Mouse (Mus musculus): Measurements from ENCODE around the gene Runx2. TPM values are rescaled to one million over a fixed set of nuclear protein-coding genes. Genes with fewer than 3 reads are reported as not detected.

Runx2 gene
- total and polyA plus RNA-seq, 3 experiments = not detected

GRCm38 (mm10) chr17:44592737-44593090 lies 221.9 kb downstream of the Runx2 start:
- TF ChIP-seq TCF12 (IDR thresholded peaks at IDR 0.05; ENCODE audit: low read depth, low read length) (no peak), NELFE (IDR thresholded peaks at IDR 0.05; ENCODE audit: low read depth, low read length) (no peak), ZC3H11A (IDR thresholded peaks at IDR 0.05; ENCODE audit: low read depth, low read length) (no peak), TBP (IDR thresholded peaks at IDR 0.05; ENCODE audit: low read depth, low read length) (no peak), USF1 (IDR thresholded peaks at IDR 0.05; ENCODE audit: low read depth, low read length) (no peak), MEF2A (IDR thresholded peaks at IDR 0.05; ENCODE audit: extremely low read depth, insufficient replicate concordance, low read depth, low read length, poor library complexity, severe bottlenecking) (no peak), USF2 (IDR thresholded peaks at IDR 0.05; ENCODE audit: borderline replicate concordance in 1 of 2, insufficient read depth in 1 of 2, low read depth in 1 of 2, low read length in 2 of 2) (no peak), E2F4 (IDR thresholded peaks at IDR 0.05; ENCODE audit: borderline replicate concordance, low read depth, low read length) (no peak), ELF1 (IDR thresholded peaks at IDR 0.05; ENCODE audit: low read depth, low read length) (no peak), RCOR1 (IDR thresholded peaks at IDR 0.05; ENCODE audit: low read depth, low read length) (no peak), EP300 (IDR thresholded peaks at IDR 0.05; ENCODE audit: low read depth in 1 of 2, low read length in 2 of 2) (no peak), KAT2A (conservative IDR thresholded peaks at IDR 0.05; ENCODE audit: low read depth, low read length) (no peak), POLR2A (IDR thresholded peaks at IDR 0.05; ENCODE audit: control insufficient read depth in 1 of 2, insufficient read depth in 1 of 2, low read depth in 1 of 2, low read length in 2 of 2, poor library complexity in 1 of 2) (no peak), SIN3A (IDR thresholded peaks at IDR 0.05; ENCODE audit: low read length) (no peak), GABPA (IDR thresholded peaks at IDR 0.05; ENCODE audit: low read depth, low read length) (no peak), HCFC1 (IDR thresholded peaks at IDR 0.05; ENCODE audit: low read depth, low read length) (no peak), ZNF384 (IDR thresholded peaks at IDR 0.05; ENCODE audit: low read depth, low read length) (no peak), CHD2 (IDR thresholded peaks at IDR 0.05; ENCODE audit: low read length) (no peak), JUND (IDR thresholded peaks at IDR 0.05; ENCODE audit: low read depth, low read length) (no peak), MAZ (IDR thresholded peaks at IDR 0.05; ENCODE audit: low read depth, low read length) (no peak)
- H3K36me3 ChIP-seq (ENCODE audit: control insufficient read depth in 1 of 2, insufficient read depth in 2 of 2, low read length in 2 of 2) = no peaks in the 10 kb centered on the region
- peaks cover 0 to 2% of the 10 kb centered on the region in 2 experiments; a peak in 2 of 4 replicates for H3K27me3 ChIP-seq (ENCODE audit: control insufficient read depth in 1 of 2, insufficient read depth in 2 of 2, low read length in 2 of 2)
- no peaks in the 10 kb centered on the region for H3K4me1 ChIP-seq (ENCODE audit: control insufficient read depth in 1 of 2, insufficient read depth in 2 of 2, low read length in 2 of 2)
- H3K27ac ChIP-seq (ENCODE audit: control insufficient read depth, low read depth, low read length) = no peak overlapping the region
- H3K4me3 ChIP-seq (ENCODE audit: control insufficient read depth in 1 of 2, insufficient read depth in 1 of 2, low read depth in 2 of 2, low read length in 2 of 2) = no peak overlapping the region
- DNase-seq (ENCODE audit: low read depth, low spot score) = no peak
- H3K9ac ChIP-seq (ENCODE audit: control insufficient read depth, low read depth, low read length, poor library complexity, severe bottlenecking) = no peak overlapping the region
- no peaks in the 10 kb centered on the region for H3K9me3 ChIP-seq (replicated peaks; ENCODE audit: insufficient read depth, low read length)
- H3K79me2 ChIP-seq (ENCODE audit: control insufficient read depth, insufficient read depth, low read length, poor library complexity) = no peaks in the 10 kb centered on the region

- Histone ChIP-seq H3K36me3 (ENCODE audit: control insufficient read depth in 1 of 2, insufficient read depth in 2 of 2, low read length in 2 of 2) (no peaks in the 10 kb centered on the region), H3K4me3 (ENCODE audit: control insufficient read depth in 1 of 2, insufficient read depth in 1 of 2, low read depth in 2 of 2, low read length in 2 of 2) (no peak overlapping the region), H3K9me3 (replicated peaks; ENCODE audit: insufficient read depth, low read length) (no peaks in the 10 kb centered on the region), H3K79me2 (ENCODE audit: control insufficient read depth, insufficient read depth, low read length, poor library complexity) (no peaks in the 10 kb centered on the region), H3K4me1 (ENCODE audit: control insufficient read depth in 1 of 2, insufficient read depth in 2 of 2, low read length in 2 of 2) (no peaks in the 10 kb centered on the region), H3K9ac (ENCODE audit: control insufficient read depth, low read depth, low read length, poor library complexity, severe bottlenecking) (no peak overlapping the region), H3K27me3 (ENCODE audit: control insufficient read depth in 1 of 2, insufficient read depth in 2 of 2, low read length in 2 of 2) (peaks cover 0 to 2% of the 10 kb centered on the region in 2 experiments; a peak in 2 of 4 replicates), H3K27ac (ENCODE audit: control insufficient read depth, low read depth, low read length) (no peak overlapping the region)
- no peak for TF ChIP-seq GATA1 (IDR thresholded peaks at IDR 0.05; ENCODE audit: low read depth, low read length)
- no peak for TF ChIP-seq EP300 (IDR thresholded peaks at IDR 0.05; ENCODE audit: low read depth in 1 of 2, low read length in 2 of 2)
- no peak for TF ChIP-seq MAX (IDR thresholded peaks at IDR 0.05; ENCODE audit: low read length)
- no peak for TF ChIP-seq MYC (IDR thresholded peaks at IDR 0.05; ENCODE audit: low read depth, low read length)
- no peak for TF ChIP-seq UBTF (IDR thresholded peaks at IDR 0.05; ENCODE audit: borderline replicate concordance, insufficient read depth, low read depth, low read length)
- no peak for TF ChIP-seq ZNF384 (IDR thresholded peaks at IDR 0.05; ENCODE audit: low read depth, low read length)
- no peak for TF ChIP-seq CHD1 (IDR thresholded peaks at IDR 0.05; ENCODE audit: low read depth, low read length)
- no peak for TF ChIP-seq USF2 (IDR thresholded peaks at IDR 0.05; ENCODE audit: borderline replicate concordance in 1 of 2, insufficient read depth in 1 of 2, low read depth in 1 of 2, low read length in 2 of 2)
- no peak for TF ChIP-seq SIN3A (IDR thresholded peaks at IDR 0.05; ENCODE audit: low read length)
- TF ChIP-seq NRF1 (IDR thresholded peaks at IDR 0.05; ENCODE audit: insufficient read depth, low read depth, low read length, poor library complexity, severe bottlenecking) = no peak
- no peak for TF ChIP-seq ZKSCAN1 (IDR thresholded peaks at IDR 0.05; ENCODE audit: low read depth, low read length)
- no peak for TF ChIP-seq ZMIZ1 (IDR thresholded peaks at IDR 0.05; ENCODE audit: low read depth, low read length)
- no peak for TF ChIP-seq MXI1 (IDR thresholded peaks at IDR 0.05; ENCODE audit: low read depth, low read length)
- TF ChIP-seq RAD21 (IDR thresholded peaks at IDR 0.05; ENCODE audit: low read depth, low read length) = no peak
- no peak for DNase-seq (ENCODE audit: low read depth, low spot score)
Observed at GRCm38 (mm10) chr17:44592067-44592736, 222.4 kb downstream of the Runx2 start.
